Mouse (Mus musculus): ENCODE data around the gene Trio. TPM values are rescaled to one million over a fixed set of nuclear protein-coding genes. Genes with fewer than 3 reads are reported as not detected.

The Trio gene
- polyA plus RNA-seq, 1 experiment, result 154 TPM

DNA sequence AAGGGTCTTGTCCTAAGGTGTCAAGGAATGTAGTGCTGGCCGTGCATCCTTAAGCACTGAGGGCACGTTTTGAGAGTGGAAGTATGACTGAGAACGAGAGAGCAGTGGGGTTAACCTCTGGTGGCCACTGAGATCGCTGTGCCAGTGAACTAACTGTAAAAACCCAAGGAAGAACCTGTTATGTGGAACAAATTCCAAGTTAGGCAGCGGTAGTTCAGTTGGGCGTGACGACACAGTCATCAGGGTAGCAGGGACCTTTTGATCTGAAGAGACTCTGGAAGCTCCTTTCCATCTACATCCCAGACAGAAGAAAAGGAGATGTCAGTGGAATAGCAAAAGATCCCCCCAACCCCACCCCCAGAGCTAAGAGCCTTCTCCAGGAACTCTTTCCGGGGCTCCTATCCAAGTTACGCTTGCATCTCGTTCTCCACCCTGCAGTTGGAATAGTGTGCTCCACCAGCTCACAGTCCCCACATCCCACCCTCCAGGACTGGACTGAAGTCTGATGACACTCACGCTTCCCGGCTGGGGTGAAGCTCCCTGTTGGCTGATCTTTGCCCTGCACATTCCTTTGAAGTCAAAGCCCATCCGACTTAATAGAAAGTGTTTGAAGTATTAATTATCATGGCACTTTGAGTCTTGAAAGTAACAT is 38.6 kb upstream of the Trio start:
- TF ChIP-seq CTCF (IDR thresholded peaks at IDR 0.05; ENCODE audit: borderline replicate concordance, insufficient read depth, low read length), result no peak
- no peak for TF ChIP-seq POLR2A (IDR thresholded peaks at IDR 0.05; ENCODE audit: low read depth, low read length)
- H3K4me3 ChIP-seq (ENCODE audit: insufficient read depth, low read length), result no peak overlapping the region
- no peak overlapping the region for H3K27ac ChIP-seq (ENCODE audit: insufficient read depth, low read length)
- no peaks in the 10 kb centered on the region for H3K4me1 ChIP-seq (ENCODE audit: control insufficient read depth, insufficient read depth, low read length)

DNA sequence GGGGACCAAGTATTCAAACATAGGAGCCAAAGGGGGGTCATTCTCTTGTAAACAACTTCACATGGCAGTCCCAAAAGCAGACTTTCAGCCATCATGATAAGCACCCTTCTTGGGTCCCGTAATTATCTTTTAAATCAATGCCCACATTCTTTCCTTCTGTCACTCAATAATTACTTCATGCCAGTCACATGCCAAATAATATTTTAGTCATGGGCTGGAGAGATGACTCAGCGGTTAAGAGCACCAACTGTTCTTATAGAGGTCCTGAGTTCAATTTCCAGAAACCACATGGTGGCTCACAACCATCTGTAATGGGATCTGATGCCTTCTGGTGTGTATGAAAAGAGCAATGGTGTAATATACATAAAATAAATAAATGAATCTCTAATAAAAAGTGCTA is 37.8 kb upstream of the Trio start:
- H3K4me1 ChIP-seq (ENCODE audit: control insufficient read depth, insufficient read depth, low read length), result no peaks in the 10 kb centered on the region
- H3K4me3 ChIP-seq (ENCODE audit: insufficient read depth, low read length), result no peak overlapping the region
- TF ChIP-seq CTCF (IDR thresholded peaks at IDR 0.05; ENCODE audit: borderline replicate concordance, insufficient read depth, low read length) (no peak), POLR2A (IDR thresholded peaks at IDR 0.05; ENCODE audit: low read depth, low read length) (no peak)
- no peak overlapping the region for H3K27ac ChIP-seq (ENCODE audit: insufficient read depth, low read length)

DNA sequence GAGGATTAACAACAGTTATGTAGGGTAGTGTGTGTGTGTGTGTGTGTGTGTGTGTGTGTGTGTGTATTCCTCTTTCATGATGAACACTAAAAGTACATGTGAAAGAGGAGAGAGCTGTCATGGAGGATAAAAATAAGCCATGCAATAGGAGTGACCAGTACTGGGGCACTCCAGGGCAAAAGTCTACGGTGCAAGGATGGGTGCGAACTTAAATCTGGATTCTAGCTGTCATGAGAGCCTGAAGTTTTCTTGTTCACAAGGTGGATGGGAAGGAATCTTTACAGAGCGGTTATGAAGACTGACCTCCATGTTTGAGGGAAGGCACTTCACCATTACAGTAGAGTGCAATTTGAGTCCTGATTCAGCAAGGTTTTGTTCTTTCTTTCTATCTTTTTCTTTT is 36.4 kb upstream of the Trio start:
- TF ChIP-seq POLR2A (IDR thresholded peaks at IDR 0.05; ENCODE audit: low read depth, low read length), result no peak
- no peak for TF ChIP-seq CTCF (IDR thresholded peaks at IDR 0.05; ENCODE audit: borderline replicate concordance, insufficient read depth, low read length)
- Histone ChIP-seq H3K4me1 (ENCODE audit: control insufficient read depth, insufficient read depth, low read length) (no peaks in the 10 kb centered on the region), H3K4me3 (ENCODE audit: insufficient read depth, low read length) (no peak overlapping the region), H3K27ac (ENCODE audit: insufficient read depth, low read length) (no peak overlapping the region)

DNA sequence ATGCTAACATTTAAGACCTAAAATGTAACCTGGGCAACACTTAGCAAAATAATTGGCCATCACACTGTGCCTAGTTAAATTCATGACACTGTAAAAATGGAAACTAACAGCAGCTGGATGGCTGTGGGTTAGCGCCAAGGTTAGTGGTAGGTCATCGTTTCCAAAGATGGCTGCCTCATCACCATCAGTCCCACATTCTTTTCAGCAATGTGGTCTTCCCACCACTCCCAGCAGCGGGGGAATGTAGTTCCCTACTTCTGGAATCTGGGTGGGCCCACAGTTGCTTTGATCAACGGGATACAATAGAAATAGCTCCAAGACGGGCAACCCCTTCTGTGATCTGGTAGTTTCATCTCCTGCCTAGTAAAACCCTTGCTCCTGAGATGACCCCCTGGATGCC is 35.3 kb upstream of the Trio start:
- no peak overlapping the region for H3K4me3 ChIP-seq (ENCODE audit: insufficient read depth, low read length)
- no peak for TF ChIP-seq CTCF (IDR thresholded peaks at IDR 0.05; ENCODE audit: borderline replicate concordance, insufficient read depth, low read length)
- TF ChIP-seq POLR2A (IDR thresholded peaks at IDR 0.05; ENCODE audit: low read depth, low read length), result no peak
- no peak overlapping the region for H3K27ac ChIP-seq (ENCODE audit: insufficient read depth, low read length)

DNA sequence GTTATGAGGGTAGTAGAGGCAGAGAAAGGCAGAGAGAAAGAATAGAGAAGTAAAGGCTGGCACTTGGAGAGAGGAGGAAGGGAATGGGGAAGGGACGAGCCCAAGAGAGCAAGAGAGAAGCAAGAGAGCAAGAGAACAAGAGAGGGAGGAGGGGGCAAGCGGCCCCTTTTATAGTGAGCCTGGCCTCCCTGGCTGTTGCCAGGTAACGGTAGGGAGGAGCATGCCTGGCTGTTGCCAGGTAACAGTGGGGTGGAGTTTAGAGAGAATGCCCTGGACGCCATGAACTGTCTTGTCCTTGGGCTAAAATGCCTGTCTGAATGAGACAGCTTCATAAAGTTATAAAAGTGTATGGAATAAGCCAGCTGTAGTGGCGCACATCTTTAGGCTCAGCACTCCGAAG is 34.8 kb upstream of the Trio start:
- TF ChIP-seq CTCF (IDR thresholded peaks at IDR 0.05; ENCODE audit: borderline replicate concordance, insufficient read depth, low read length) (no peak), POLR2A (IDR thresholded peaks at IDR 0.05; ENCODE audit: low read depth, low read length) (no peak)
- Histone ChIP-seq H3K4me3 (ENCODE audit: insufficient read depth, low read length) (no peak overlapping the region), H3K4me1 (ENCODE audit: control insufficient read depth, insufficient read depth, low read length) (no peaks in the 10 kb centered on the region), H3K27ac (ENCODE audit: insufficient read depth, low read length) (no peak overlapping the region)

More for the DNA sequence above, 35.3 kb upstream of the Trio start:
- no peaks in the 10 kb centered on the region for H3K4me1 ChIP-seq (ENCODE audit: control insufficient read depth, insufficient read depth, low read length)

DNA sequence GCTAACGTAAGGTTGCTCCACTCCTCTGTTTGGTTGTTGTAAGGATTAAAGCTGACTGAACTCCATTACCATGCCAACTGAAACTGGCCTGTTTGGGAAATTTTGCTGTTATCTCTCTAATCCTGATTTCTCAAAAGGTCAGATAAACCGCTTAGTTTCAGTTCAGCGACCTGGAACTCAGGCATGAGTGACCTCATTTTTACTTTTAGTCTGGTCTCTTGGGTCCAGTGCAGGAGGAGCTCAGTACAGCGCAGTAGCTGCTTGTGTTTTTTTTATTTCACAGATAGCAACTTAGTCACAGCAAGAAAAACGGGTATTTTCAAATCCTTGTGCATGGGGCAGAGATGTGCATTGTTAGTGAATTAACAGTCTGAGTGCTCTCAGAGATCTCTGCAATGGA is 31.9 kb upstream of the Trio start:
- Histone ChIP-seq H3K27ac (ENCODE audit: insufficient read depth, low read length) (no peak overlapping the region), H3K4me1 (ENCODE audit: control insufficient read depth, insufficient read depth, low read length) (no peaks in the 10 kb centered on the region), H3K4me3 (ENCODE audit: insufficient read depth, low read length) (no peak overlapping the region)
- TF ChIP-seq POLR2A (IDR thresholded peaks at IDR 0.05; ENCODE audit: low read depth, low read length) (no peak), CTCF (IDR thresholded peaks at IDR 0.05; ENCODE audit: borderline replicate concordance, insufficient read depth, low read length) (no peak)

DNA sequence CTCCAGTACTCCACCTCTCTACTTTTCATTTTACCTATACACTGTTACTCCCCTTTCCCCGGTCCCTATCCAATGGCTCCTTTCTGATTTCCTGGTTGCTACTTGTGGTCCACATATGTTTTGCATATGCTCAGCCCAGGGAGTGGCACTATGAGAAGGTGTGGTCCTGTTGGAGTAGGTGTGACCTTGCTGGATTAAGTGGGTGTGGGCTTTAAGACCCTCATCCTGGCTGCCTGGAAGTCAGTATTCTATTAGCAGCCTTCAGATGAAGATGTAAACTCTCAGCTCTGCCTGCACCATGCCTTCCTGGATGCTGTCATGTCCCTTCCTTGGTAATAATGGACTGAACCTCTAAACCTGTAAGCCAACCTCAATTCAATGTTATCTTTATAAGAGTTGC is 29.1 kb upstream of the Trio start:
- no peak overlapping the region for H3K27ac ChIP-seq (ENCODE audit: insufficient read depth, low read length)
- no peak overlapping the region for H3K4me3 ChIP-seq (ENCODE audit: insufficient read depth, low read length)
- no peaks in the 10 kb centered on the region for H3K4me1 ChIP-seq (ENCODE audit: control insufficient read depth, insufficient read depth, low read length)
- TF ChIP-seq CTCF (IDR thresholded peaks at IDR 0.05; ENCODE audit: borderline replicate concordance, insufficient read depth, low read length) (no peak), POLR2A (IDR thresholded peaks at IDR 0.05; ENCODE audit: low read depth, low read length) (no peak)

DNA sequence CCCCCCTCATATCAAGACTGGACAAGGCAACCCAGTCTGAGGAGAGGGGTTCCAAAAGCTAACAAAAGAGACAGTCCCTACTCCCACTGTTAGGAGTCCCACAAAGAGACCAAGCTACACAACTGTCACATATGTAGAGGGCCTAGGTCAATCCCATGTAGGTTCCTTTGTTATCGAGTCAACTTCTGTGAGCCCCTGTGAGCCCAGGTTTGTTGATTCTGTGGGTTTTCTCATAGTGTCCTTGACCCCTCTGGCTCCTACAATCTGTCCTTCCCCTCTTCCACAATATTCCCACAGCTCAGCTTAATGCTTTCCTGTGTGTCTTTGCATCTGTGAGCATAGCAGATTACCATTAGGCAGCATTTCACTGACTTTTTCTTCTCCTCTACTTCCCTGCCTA is 28.5 kb upstream of the Trio start:
- H3K27ac ChIP-seq (ENCODE audit: insufficient read depth, low read length), result no peak overlapping the region
- TF ChIP-seq CTCF (IDR thresholded peaks at IDR 0.05; ENCODE audit: borderline replicate concordance, insufficient read depth, low read length) (no peak), POLR2A (IDR thresholded peaks at IDR 0.05; ENCODE audit: low read depth, low read length) (no peak)
- H3K4me1 ChIP-seq (ENCODE audit: control insufficient read depth, insufficient read depth, low read length), result no peaks in the 10 kb centered on the region
- no peak overlapping the region for H3K4me3 ChIP-seq (ENCODE audit: insufficient read depth, low read length)

DNA sequence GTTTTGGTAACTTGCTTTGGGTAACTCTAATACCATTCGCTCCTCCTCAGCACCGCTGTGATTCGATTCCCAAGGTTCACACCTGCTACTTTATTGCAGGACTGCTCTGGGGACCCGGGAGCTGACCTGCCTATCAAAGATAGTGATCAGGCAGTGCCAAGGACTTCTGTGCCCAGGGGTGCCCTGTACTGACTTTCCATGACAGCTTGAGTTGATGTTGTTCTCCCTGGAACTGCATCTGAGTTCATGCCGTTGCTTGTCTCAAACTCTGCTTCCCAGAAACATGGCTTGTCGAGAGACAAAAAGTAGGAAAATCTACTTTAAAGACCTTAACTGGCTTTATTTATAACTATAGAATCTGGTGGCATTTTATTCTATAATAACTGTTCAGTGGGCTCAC is 27.6 kb upstream of the Trio start:
- Histone ChIP-seq H3K4me1 (ENCODE audit: control insufficient read depth, insufficient read depth, low read length) (no peaks in the 10 kb centered on the region), H3K4me3 (ENCODE audit: insufficient read depth, low read length) (no peak overlapping the region)

DNA sequence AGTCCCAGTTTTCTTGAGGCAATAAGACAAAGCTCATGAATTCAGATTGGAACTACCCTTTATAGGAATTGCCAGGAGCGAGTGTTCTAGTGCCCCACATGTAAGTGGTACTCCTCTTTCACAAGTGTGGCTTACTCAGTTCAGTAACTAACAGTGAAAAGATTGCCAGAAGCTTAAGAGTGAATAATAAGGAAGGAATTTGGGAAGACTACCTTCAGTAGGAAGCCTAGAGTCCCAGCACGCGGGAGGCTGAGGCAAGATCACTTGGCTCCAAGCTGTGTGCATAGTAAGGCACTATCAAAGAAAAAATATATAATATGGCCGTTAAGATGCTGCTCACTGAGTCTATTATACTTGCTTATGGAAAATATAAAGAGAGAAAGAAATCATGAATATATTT is 26.2 kb upstream of the Trio start:
- H3K4me3 ChIP-seq (ENCODE audit: insufficient read depth, low read length), result no peak overlapping the region
- H3K27ac ChIP-seq (ENCODE audit: insufficient read depth, low read length), result no peak overlapping the region
- TF ChIP-seq CTCF (IDR thresholded peaks at IDR 0.05; ENCODE audit: borderline replicate concordance, insufficient read depth, low read length), result no peak
- TF ChIP-seq POLR2A (IDR thresholded peaks at IDR 0.05; ENCODE audit: low read depth, low read length), result no peak
- H3K4me1 ChIP-seq (ENCODE audit: control insufficient read depth, insufficient read depth, low read length), result no peaks in the 10 kb centered on the region

More for the DNA sequence above, 27.6 kb upstream of the Trio start:
- TF ChIP-seq CTCF (IDR thresholded peaks at IDR 0.05; ENCODE audit: borderline replicate concordance, insufficient read depth, low read length), result no peak
- no peak for TF ChIP-seq POLR2A (IDR thresholded peaks at IDR 0.05; ENCODE audit: low read depth, low read length)
- H3K27ac ChIP-seq (ENCODE audit: insufficient read depth, low read length), result no peak overlapping the region

Data from embryonic fibroblast, embryonic 13.5 days (primary cell).